Mouse (Mus musculus): ENCODE results near the gene Aqp11.

The Aqp11 gene

GRCm38 (mm10) chr7:97737638-97738456, at the start of gene Aqp11:
Gene Aqp11 (minus strand): TSS chr7:97738289.
- peak; percentile 85 to 87 for DNase-seq

- DNase-seq, result no peak
Measured at GRCm38 (mm10) chr7:97783523-97783922, 45.4 kb upstream of the Aqp11 start.

- no peak for DNase-seq
Measured at GRCm38 (mm10) chr7:97781496-97781895, 43.4 kb upstream of the Aqp11 start.

- no peak for DNase-seq
Measured at GRCm38 (mm10) chr7:97780815-97781214, 42.7 kb upstream of the Aqp11 start.

- no peak for DNase-seq
Measured at GRCm38 (mm10) chr7:97780222-97780621, 42.1 kb upstream of the Aqp11 start.

- no peak for DNase-seq
Measured at GRCm38 (mm10) chr7:97777191-97777590, 39.1 kb upstream of the Aqp11 start.

GRCm38 (mm10) chr7:97775923-97776322, 37.8 kb upstream of the Aqp11 start:
- no peak for DNase-seq

- DNase-seq, result no peak
Measured at GRCm38 (mm10) chr7:97775380-97775779, 37.3 kb upstream of the Aqp11 start.

GRCm38 (mm10) chr7:97770841-97771620, 32.9 kb upstream of the Aqp11 start:
- peak; percentile 35 to 56 for DNase-seq

GRCm38 (mm10) chr7:97769020-97769419, 30.9 kb upstream of the Aqp11 start:
- no peak for DNase-seq

GRCm38 (mm10) chr7:97767841-97768240, 29.8 kb upstream of the Aqp11 start:
- DNase-seq, result peak; percentile 49 to 52

GRCm38 (mm10) chr7:97766406-97767166, 28.5 kb upstream of the Aqp11 start:
- DNase-seq, result no peak

GRCm38 (mm10) chr7:97765963-97766347, 27.9 kb upstream of the Aqp11 start:
- DNase-seq, result no peak

- DNase-seq, result no peak
Measured at GRCm38 (mm10) chr7:97765181-97765962, 27.3 kb upstream of the Aqp11 start.

- DNase-seq, result no peak
Measured at GRCm38 (mm10) chr7:97764591-97764990, 26.5 kb upstream of the Aqp11 start.

GRCm38 (mm10) chr7:97756967-97757881, 19.1 kb upstream of the Aqp11 start:
- peak; percentile 29 to 49 for DNase-seq

- no peak for DNase-seq
Measured at GRCm38 (mm10) chr7:97749207-97750190, 11.4 kb upstream of the Aqp11 start.

- DNase-seq, result no peak
Measured at GRCm38 (mm10) chr7:97748527-97749206, 10.6 kb upstream of the Aqp11 start.

GRCm38 (mm10) chr7:97747787-97748497, 9.9 kb upstream of the Aqp11 start:
- peak; percentile 87 to 92 for DNase-seq
